Mouse (Mus musculus) stomach, embryonic 14.5 days (tissue): ENCODE data around the gene Zscan2. TPM values are rescaled to one million over a fixed set of nuclear protein-coding genes. Genes with fewer than 3 reads are reported as not detected.
A peak's percentile ranks its signal among the peaks of the same experiment; 100 is the strongest.

ENCODE experiments used
- ATAC-seq: fragments of 200-750 bp; cut with Nextera tagmentation; 2 replicates; pipeline ENCODE4 v1.8.0; 2017; ENCODE audit warnings: low read depth, moderate TSS enrichment; ENCODE audit not compliant: insufficient number of reproducible peaks, insufficient read depth, low FRiP score
- H3K27ac ChIP-seq: fragments of 300-500 bp; sonication (generic); 2 replicates; pipeline ENCODE4 v1.5.1; 2014; ENCODE audit warnings: mild to moderate bottlenecking, low read length, moderate library complexity, mixed read lengths
- H3K27me3 ChIP-seq: fragments of 300-500 bp; sonication (generic); 2 replicates; pipeline ENCODE4 v1.6.1; 2014; ENCODE audit warnings: low read length, control low read depth, mixed read lengths; ENCODE audit not compliant: control insufficient read depth, insufficient read depth
- H3K36me3 ChIP-seq: fragments of 300-500 bp; sonication (generic); 2 replicates; pipeline ENCODE4 v1.6.1; 2014; ENCODE audit warnings: mild to moderate bottlenecking, control low read depth, low read length, moderate library complexity, mixed read lengths; ENCODE audit not compliant: control insufficient read depth, insufficient read depth
- H3K4me1 ChIP-seq: fragments of 300-500 bp; sonication (generic); 2 replicates; pipeline ENCODE4 v1.6.1; 2014; ENCODE audit warnings: low read length, control low read depth, mixed read lengths; ENCODE audit not compliant: control insufficient read depth, insufficient read depth
- H3K4me2 ChIP-seq: fragments of 300-500 bp; sonication (generic); replicated peaks from 2 replicates; pipeline ENCODE4 v1.6.1; 2014; ENCODE audit warnings: low read depth, low read length, control low read depth
- H3K4me3 ChIP-seq: fragments of 300-500 bp; sonication (generic); 2 replicates; pipeline ENCODE4 v1.5.1; 2014; ENCODE audit warnings: low read depth, low read length, control low read depth
- H3K9ac ChIP-seq: fragments of 300-500 bp; sonication (generic); replicated peaks from 2 replicates; pipeline ENCODE4 v1.6.1; 2014; ENCODE audit warnings: low read depth, mild to moderate bottlenecking, control low read depth, low read length, moderate library complexity, mixed read lengths
- H3K9me3 ChIP-seq: fragments of 300-500 bp; sonication (generic); 2 replicates; pipeline ENCODE4 v1.6.1; 2016; ENCODE audit warnings: low read depth, low read length, control low read depth; ENCODE audit not compliant: control insufficient read depth
- WGBS: fragments of 180-500 bp; shearing (Covaris S2); extraction: QIAGEN DNeasy Blood & Tissue Kit; methylation state at CpG from one replicate; pipeline ENCODE4 v1.1.7; 2014; 5-methylcytosine and 5-hydroxymethylcytosine counted together
- polyA plus RNA-seq: library from polyadenylated mRNA; unstranded; fragments of >200 nt; fragmentation: Nextera tagmentation; extraction: Ambion mirVana; gene quantifications from 2 replicates; pipeline ENCODE4 v1.2.1, GENCODE M21; 2014

Zscan2 gene
- polyA plus RNA-seq, 1 experiment from 2014 or later, result 2.4 TPM

GRCm38 (mm10) chr7:80846709-80847108 is 14.0 kb upstream of the Zscan2 start:
- 80% methylated on average over 5 of the region's 5 CpGs for WGBS
- no peak overlapping the region for H3K4me3 ChIP-seq
- H3K4me1 ChIP-seq, result 0 out of 2 replicates have a peak, but pooled peaks cover 3% of the 10 kb centered on the region
- no peaks in the 10 kb centered on the region for H3K27me3 ChIP-seq
- H3K9ac ChIP-seq, result no peak overlapping the region
- no peak overlapping the region for H3K4me2 ChIP-seq
- no peaks in the 10 kb centered on the region for H3K36me3 ChIP-seq
- H3K27ac ChIP-seq, result no peak overlapping the region
- no peaks in the 10 kb centered on the region for H3K9me3 ChIP-seq
- no peak for ATAC-seq

- Histone ChIP-seq H3K9me3 (no peaks in the 10 kb centered on the region), H3K9ac (no peak overlapping the region), H3K4me2 (no peak overlapping the region), H3K27me3 (no peaks in the 10 kb centered on the region), H3K4me1 (no peaks in the 10 kb centered on the region), H3K4me3 (no peak overlapping the region), H3K36me3 (no peaks in the 10 kb centered on the region), H3K27ac (no peak overlapping the region)
- WGBS, result 69% methylated on average over 2 of the region's 2 CpGs
- no peak for ATAC-seq
These were observed 11.5 kb upstream of the Zscan2 start for GRCm38 (mm10) chr7:80849267-80849666.

- 0 out of 2 replicates have a peak, but pooled peaks have one; percentile 14 for ATAC-seq
- no peak overlapping the region for H3K9ac ChIP-seq
- no peaks in the 10 kb centered on the region for H3K9me3 ChIP-seq
- no peaks in the 10 kb centered on the region for H3K4me1 ChIP-seq
- no peak overlapping the region for H3K4me2 ChIP-seq
- no peaks in the 10 kb centered on the region for H3K36me3 ChIP-seq
- H3K27ac ChIP-seq, result no peak overlapping the region
- no peaks in the 10 kb centered on the region for H3K27me3 ChIP-seq
- 27% methylated on average over 4 of the region's 4 CpGs for WGBS
- H3K4me3 ChIP-seq, result no peak overlapping the region
These were observed 11.0 kb upstream of the Zscan2 start for GRCm38 (mm10) chr7:80849710-80850109.

GRCm38 (mm10) chr7:80850520-80850919 is 10.2 kb upstream of the Zscan2 start:
- Histone ChIP-seq H3K4me2 (no peak overlapping the region), H3K4me1 (no peaks in the 10 kb centered on the region), H3K4me3 (no peak overlapping the region), H3K9me3 (no peaks in the 10 kb centered on the region), H3K9ac (no peak overlapping the region), H3K36me3 (no peaks in the 10 kb centered on the region), H3K27me3 (no peaks in the 10 kb centered on the region), H3K27ac (no peak overlapping the region)
- no peak for ATAC-seq
- WGBS, result 85% methylated on average over 5 of the region's 5 CpGs

- Histone ChIP-seq H3K27ac (no peak overlapping the region), H3K9me3 (no peaks in the 10 kb centered on the region), H3K36me3 (no peaks in the 10 kb centered on the region), H3K4me1 (no peaks in the 10 kb centered on the region), H3K9ac (no peak overlapping the region), H3K4me2 (no peak overlapping the region), H3K27me3 (no peaks in the 10 kb centered on the region), H3K4me3 (no peak overlapping the region)
- no peak for ATAC-seq
- WGBS, result 97% methylated on average over 3 of the region's 3 CpGs
These were observed 7.5 kb upstream of the Zscan2 start for GRCm38 (mm10) chr7:80853218-80853617.

- ATAC-seq, result no peak
- no peaks in the 10 kb centered on the region for H3K4me1 ChIP-seq
- H3K4me3 ChIP-seq, result no peak overlapping the region
- no peaks in the 10 kb centered on the region for H3K27me3 ChIP-seq
- H3K9me3 ChIP-seq, result no peaks in the 10 kb centered on the region
- H3K4me2 ChIP-seq, result no peak overlapping the region
- no peaks in the 10 kb centered on the region for H3K36me3 ChIP-seq
- no peak overlapping the region for H3K27ac ChIP-seq
- H3K9ac ChIP-seq, result no peak overlapping the region
These were observed 5.4 kb upstream of the Zscan2 start for GRCm38 (mm10) chr7:80855316-80855715.

- no peak overlapping the region for H3K9ac ChIP-seq
- 22% methylated on average over 6 of the region's 6 CpGs for WGBS
- no peak overlapping the region for H3K4me2 ChIP-seq
These were observed 3.5 kb upstream of the Zscan2 start for GRCm38 (mm10) chr7:80857181-80857580.

GRCm38 (mm10) chr7:80860227-80860626 is 493 bp upstream of the Zscan2 start:
- Histone ChIP-seq H3K4me2 (peak overlapping the region; percentile 57), H3K27ac (no peak overlapping the region), H3K9me3 (no peaks in the 10 kb centered on the region), H3K36me3 (peaks cover 8% of the 10 kb centered on the region), H3K27me3 (no peaks in the 10 kb centered on the region), H3K4me1 (peaks cover 22% of the 10 kb centered on the region), H3K9ac (peak overlapping the region; percentile 84; the same call in 1 of the 2 replicates), H3K4me3 (peak overlapping the region; percentile 83)
- ATAC-seq, result peak; percentile 59
- under 1% methylated on average over 13 of the region's 13 CpGs for WGBS

More at GRCm38 (mm10) chr7:80857181-80857580, 3.5 kb upstream of the Zscan2 start:
- Histone ChIP-seq H3K4me3 (no peak overlapping the region), H3K27me3 (no peaks in the 10 kb centered on the region), H3K4me1 (peaks cover 6% of the 10 kb centered on the region), H3K9me3 (no peaks in the 10 kb centered on the region), H3K27ac (no peak overlapping the region), H3K36me3 (no peaks in the 10 kb centered on the region)
- no peak for ATAC-seq

GRCm38 (mm10) chr7:80862475-80862874 is 1.8 kb downstream of the Zscan2 start:
- no peak overlapping the region for H3K4me3 ChIP-seq
- H3K27ac ChIP-seq, result no peak overlapping the region
- H3K9ac ChIP-seq, result no peak overlapping the region
- no peak for ATAC-seq
- H3K4me2 ChIP-seq, result 0 out of 2 replicates have a peak overlapping the region, but pooled peaks have one; percentile 7
- peaks cover 28% of the 10 kb centered on the region for H3K4me1 ChIP-seq
- H3K27me3 ChIP-seq, result no peaks in the 10 kb centered on the region
- 87% methylated on average over 2 of the region's 2 CpGs for WGBS
- peaks cover 16% of the 10 kb centered on the region for H3K36me3 ChIP-seq
- H3K9me3 ChIP-seq, result no peaks in the 10 kb centered on the region
